In the genomic region with DNA sequence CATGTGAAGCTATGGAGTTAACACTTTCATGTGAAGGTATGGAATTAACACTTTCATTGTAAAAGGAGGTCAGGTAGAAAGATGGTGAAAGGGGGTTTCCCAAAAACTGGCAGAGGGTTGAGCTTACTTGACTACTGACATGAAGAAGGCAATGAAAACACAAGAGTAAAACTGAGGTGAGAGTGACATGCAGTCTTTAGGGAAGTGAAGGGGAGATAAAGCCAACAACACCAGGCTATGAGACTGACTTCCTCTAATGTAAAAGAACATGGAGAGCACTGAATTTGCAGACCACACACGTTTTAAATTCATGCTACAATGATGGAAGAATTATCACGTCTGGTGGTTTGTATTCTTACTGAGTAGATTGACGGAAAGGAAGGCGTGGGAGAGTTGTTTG, we compare ENCODE assay signal across 17 mouse cellular contexts.
"Had no signal": no experiment of that assay in that cellular context is flagged by ENCODE, and none has a peak within 500 bp of the region (broad histone marks: within the 10 kb centered on the region; RNA-seq: fewer than 3 reads in every experiment).

No protein-coding gene starts in this region.

- H3K9ac ChIP-seq: neural tube, embryonic 12.5 days; neural tube, embryonic 13.5 days; neural tube, embryonic 15.5 days; stomach, embryonic 15.5 days had no signal

- H3K4me1 ChIP-seq: neural tube, embryonic 12.5 days; neural tube, embryonic 13.5 days; neural tube, embryonic 15.5 days; stomach, embryonic 15.5 days had no signal

- H3K4me2 ChIP-seq: neural tube, embryonic 12.5 days; neural tube, embryonic 13.5 days; neural tube, embryonic 15.5 days; stomach, embryonic 15.5 days had no signal

- H3K36me3 ChIP-seq: neural tube, embryonic 12.5 days; neural tube, embryonic 13.5 days; neural tube, embryonic 15.5 days; stomach, embryonic 15.5 days had no signal

- DNase-seq: retina, postnatal 1 day; right cerebral cortex, adult 18-20 months; right cerebral cortex, postnatal 14 days; right cerebral cortex, postnatal 25 days; right cerebral cortex, postnatal 4 days; spleen, adult 18-20 months; thymus, adult 18-20 months; thymus, adult 2 months; thymus, postnatal 14 days; thymus, postnatal 25 days; thymus, postnatal 36 days; thymus, postnatal 4 days had no signal

- H3K27me3 ChIP-seq: neural tube, embryonic 12.5 days; neural tube, embryonic 13.5 days; neural tube, embryonic 15.5 days; stomach, embryonic 15.5 days had no signal

- H3K27ac ChIP-seq: neural tube, embryonic 12.5 days; neural tube, embryonic 13.5 days; neural tube, embryonic 15.5 days; stomach, embryonic 15.5 days; stomach, postnatal 0 days had no signal

- H3K4me3 ChIP-seq: neural tube, embryonic 12.5 days; neural tube, embryonic 13.5 days; neural tube, embryonic 15.5 days; stomach, embryonic 15.5 days had no signal

- H3K9me3 ChIP-seq: neural tube, embryonic 12.5 days; neural tube, embryonic 13.5 days; neural tube, embryonic 15.5 days; stomach, embryonic 15.5 days had no signal
